Mouse (Mus musculus): ENCODE results near the gene Clca3a1.
"Not testable (repeated sequence)": the region's sequence is repeated elsewhere in the genome, so short reads cannot be mapped to it uniquely, and the experiment has no call there.

Gene Clca3a1

GRCm38 (mm10) chr3:144760592-144761309, at the start of gene Clca3a1:
TSS of gene Clca3a1 (minus strand) at chr3:144760977.
- DNase-seq (ENCODE audit: low spot score) = no peak

GRCm38 (mm10) chr3:144808153-144808925, 47.6 kb upstream of the Clca3a1 start:
- DNase-seq (ENCODE audit: low spot score) = not testable (repeated sequence)

GRCm38 (mm10) chr3:144806626-144807025, 45.8 kb upstream of the Clca3a1 start:
- not testable (repeated sequence) for DNase-seq (ENCODE audit: low spot score)

GRCm38 (mm10) chr3:144801861-144802260, 41.1 kb upstream of the Clca3a1 start:
- peak; percentile 63 for DNase-seq (ENCODE audit: low spot score)

- no peak for DNase-seq (ENCODE audit: low spot score)
Observed at GRCm38 (mm10) chr3:144785181-144786148, 24.7 kb upstream of the Clca3a1 start.

GRCm38 (mm10) chr3:144765161-144765560, 4.4 kb upstream of the Clca3a1 start:
- no peak for DNase-seq (ENCODE audit: low spot score)

GRCm38 (mm10) chr3:144761454-144761853, 677 bp upstream of the Clca3a1 start:
- no peak for DNase-seq (ENCODE audit: low spot score)

GRCm38 (mm10) chr3:144759719-144760118, 1.1 kb downstream of the Clca3a1 start:
- DNase-seq (ENCODE audit: low spot score) = no peak

- DNase-seq (ENCODE audit: low spot score) = not testable (repeated sequence)
Observed at GRCm38 (mm10) chr3:144756103-144756502, 4.7 kb downstream of the Clca3a1 start.

- DNase-seq (ENCODE audit: low spot score) = peak; percentile 48
Observed at GRCm38 (mm10) chr3:144753120-144753519, 7.7 kb downstream of the Clca3a1 start.

GRCm38 (mm10) chr3:144749062-144749963, 11.5 kb downstream of the Clca3a1 start:
- not testable (repeated sequence) for DNase-seq (ENCODE audit: low spot score)

- not testable (repeated sequence) for DNase-seq (ENCODE audit: low spot score)
Observed at GRCm38 (mm10) chr3:144747706-144748105, 13.1 kb downstream of the Clca3a1 start.

- not testable (repeated sequence) for DNase-seq (ENCODE audit: low spot score)
Observed at GRCm38 (mm10) chr3:144738396-144738795, 22.4 kb downstream of the Clca3a1 start.

- peak; percentile 60 for DNase-seq (ENCODE audit: low spot score)
Observed at GRCm38 (mm10) chr3:144736831-144737230, 23.9 kb downstream of the Clca3a1 start.

GRCm38 (mm10) chr3:144723455-144723854, 37.3 kb downstream of the Clca3a1 start:
- DNase-seq (ENCODE audit: low spot score) = peak; percentile 70

GRCm38 (mm10) chr3:144722566-144722965, 38.2 kb downstream of the Clca3a1 start:
- DNase-seq (ENCODE audit: low spot score) = not testable (repeated sequence)

GRCm38 (mm10) chr3:144721860-144722256, 38.9 kb downstream of the Clca3a1 start:
- no peak for DNase-seq (ENCODE audit: low spot score)

GRCm38 (mm10) chr3:144721077-144721859, 39.5 kb downstream of the Clca3a1 start:
- no peak for DNase-seq (ENCODE audit: low spot score)

GRCm38 (mm10) chr3:144719901-144720747, 40.7 kb downstream of the Clca3a1 start, which contains the start of gene Sh3glb1:
TSS of gene Sh3glb1 (minus strand) at chr3:144720335.
- DNase-seq (ENCODE audit: low spot score) = peak; percentile 89
